Mouse (Mus musculus) forebrain, embryonic 16.5 days (tissue): ENCODE measurements around the gene Kdm2b. TPM values are rescaled to one million over a fixed set of nuclear protein-coding genes. Genes with fewer than 3 reads are reported as not detected.

Source experiments
- ATAC-seq: fragments of 200-750 bp; cut with Nextera tagmentation; 2 replicates; pipeline ENCODE4 v1.8.0; 2017; ENCODE audit warnings: mild to moderate bottlenecking, moderate library complexity
- H3K27ac ChIP-seq: fragments of 300-500 bp; sonication (generic); 2 replicates; pipeline ENCODE4 v1.5.1; 2014; ENCODE audit warnings: low read length, control low read depth
- H3K27me3 ChIP-seq: fragments of 300-500 bp; sonication (generic); replicated peaks from 2 replicates; pipeline ENCODE4 v1.6.1; 2014; ENCODE audit warnings: low read length; ENCODE audit not compliant: control insufficient read depth, insufficient read depth
- H3K36me3 ChIP-seq: fragments of 300-500 bp; sonication (generic); 2 replicates; pipeline ENCODE4 v1.6.1; 2014; ENCODE audit not compliant: control insufficient read depth, insufficient read depth
- H3K4me1 ChIP-seq: fragments of 300-500 bp; sonication (generic); replicated peaks from 2 replicates; pipeline ENCODE4 v1.6.1; 2014; ENCODE audit warnings: low read length; ENCODE audit not compliant: control insufficient read depth, insufficient read depth
- H3K4me2 ChIP-seq: fragments of 300-500 bp; sonication (generic); 2 replicates; pipeline ENCODE4 v1.6.1; 2014; ENCODE audit warnings: mild to moderate bottlenecking, low read length, control low read depth
- H3K4me3 ChIP-seq: fragments of 300-500 bp; sonication (generic); replicated peaks from 2 replicates; pipeline ENCODE4 v1.5.1; 2014; ENCODE audit warnings: mild to moderate bottlenecking, low read length, control low read depth
- H3K9ac ChIP-seq: fragments of 300-500 bp; sonication (generic); replicated peaks from 2 replicates; pipeline ENCODE4 v1.6.1; 2014; ENCODE audit warnings: low read depth, low read length, control low read depth
- H3K9me3 ChIP-seq: fragments of 300-500 bp; sonication (generic); 2 replicates; pipeline ENCODE4 v1.6.1; 2016; ENCODE audit warnings: low read length; ENCODE audit not compliant: control insufficient read depth
- WGBS: fragments of 180-500 bp; shearing (Covaris S2); extraction: QIAGEN DNeasy Blood & Tissue Kit; methylation state at CpG from one replicate; pipeline ENCODE4 v1.1.7; 2014; 5-methylcytosine and 5-hydroxymethylcytosine counted together
- polyA plus RNA-seq: library from polyadenylated mRNA; unstranded; fragments of >200 nt; fragmentation: Nextera tagmentation; extraction: Ambion mirVana; gene quantifications from 2 replicates; pipeline ENCODE4 v1.2.1, GENCODE M21; 2015

Gene Kdm2b
- polyA plus RNA-seq, 1 experiment from 2014 or later = 157 TPM

- WGBS = 61% methylated on average over 6 of the region's 6 CpGs
- Histone ChIP-seq H3K4me1 (0 out of 2 replicates have a peak, but pooled peaks cover 2% of the 10 kb centered on the region), H3K9me3 (no peaks in the 10 kb centered on the region), H3K4me2 (no peak overlapping the region), H3K4me3 (no peak overlapping the region), H3K9ac (no peak overlapping the region), H3K27ac (no peak overlapping the region), H3K27me3 (no peaks in the 10 kb centered on the region), H3K36me3 (peaks cover 3% of the 10 kb centered on the region; the same call in 1 of the 2 replicates)
- ATAC-seq = no peak
Observed at GRCm38 (mm10) chr5:123026414-123026813, 36.8 kb upstream of the Kdm2b start.

DNA sequence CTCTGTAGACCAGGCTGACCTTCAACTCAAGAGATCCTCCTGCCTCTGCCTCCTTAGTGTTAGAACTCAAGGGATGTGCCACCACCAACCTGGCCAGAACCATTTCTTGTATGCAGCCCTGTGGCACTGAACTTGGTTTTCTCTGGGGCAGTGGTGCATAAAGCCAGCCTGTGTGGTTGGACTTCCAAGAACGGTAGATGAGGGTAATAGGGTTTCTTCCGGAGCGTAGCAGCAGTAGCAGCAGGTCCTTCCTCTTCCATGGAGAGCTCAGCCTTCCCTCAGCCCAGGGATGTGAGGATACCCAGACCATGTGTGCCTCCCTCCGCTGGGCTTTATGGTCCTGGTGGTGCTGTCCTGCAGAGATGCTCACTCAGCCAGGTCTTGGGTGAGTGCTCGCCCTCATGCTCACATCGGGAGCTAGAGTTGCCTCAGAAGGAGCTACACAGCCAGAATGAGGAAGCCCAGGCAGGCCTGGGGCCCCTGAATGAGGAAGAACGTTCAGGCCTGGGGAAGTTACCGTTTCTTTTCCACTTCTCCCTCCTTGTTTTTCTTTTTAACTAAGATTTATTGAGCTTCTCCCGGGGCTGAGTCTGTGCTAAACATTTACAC, 35.4 kb upstream of the Kdm2b start:
- 88% methylated on average over 9 of the region's 9 CpGs for WGBS
- H3K27me3 ChIP-seq = no peaks in the 10 kb centered on the region
- no peak overlapping the region for H3K4me2 ChIP-seq
- no peak for ATAC-seq
- no peak overlapping the region for H3K9ac ChIP-seq
- peaks cover 3% of the 10 kb centered on the region; the same call in 1 of the 2 replicates for H3K36me3 ChIP-seq
- H3K4me1 ChIP-seq = peaks cover 2% of the 10 kb centered on the region
- H3K9me3 ChIP-seq = no peaks in the 10 kb centered on the region
- no peak overlapping the region for H3K4me3 ChIP-seq
- H3K27ac ChIP-seq = no peak overlapping the region

DNA sequence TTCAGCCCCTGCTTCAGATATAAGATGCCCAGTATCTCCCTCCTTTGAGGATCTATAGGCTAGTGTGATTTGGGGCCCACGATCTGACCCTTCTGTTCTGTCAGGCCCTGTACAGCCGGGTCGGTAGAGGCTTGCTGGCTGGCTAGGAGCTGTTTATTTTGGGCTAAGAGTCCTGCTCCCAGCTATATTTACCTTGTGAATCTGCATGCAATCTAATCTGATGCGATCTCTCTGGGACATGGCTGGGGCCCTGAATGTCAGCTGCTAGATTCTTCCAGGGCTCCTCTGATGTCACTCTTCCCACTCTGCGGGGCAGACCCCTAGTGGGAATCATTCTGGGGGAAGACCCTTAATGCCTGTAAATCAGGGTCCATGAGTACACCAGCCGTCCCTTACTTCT, 34.7 kb upstream of the Kdm2b start:
- Histone ChIP-seq H3K9ac (no peak overlapping the region), H3K9me3 (no peaks in the 10 kb centered on the region), H3K4me1 (peaks cover 10% of the 10 kb centered on the region), H3K36me3 (no peaks in the 10 kb centered on the region), H3K4me3 (no peak overlapping the region), H3K27me3 (no peaks in the 10 kb centered on the region), H3K27ac (no peak overlapping the region), H3K4me2 (no peak overlapping the region)
- ATAC-seq = no peak
- WGBS = 95% methylated on average over 6 of the region's 6 CpGs

GRCm38 (mm10) chr5:123023049-123023448, 33.4 kb upstream of the Kdm2b start:
- Histone ChIP-seq H3K27ac (no peak overlapping the region), H3K9me3 (no peaks in the 10 kb centered on the region), H3K36me3 (no peaks in the 10 kb centered on the region), H3K4me1 (peaks cover 21% of the 10 kb centered on the region), H3K4me3 (no peak overlapping the region), H3K27me3 (no peaks in the 10 kb centered on the region), H3K4me2 (no peak overlapping the region), H3K9ac (no peak overlapping the region)
- 80% methylated on average over 6 of the region's 6 CpGs for WGBS
- ATAC-seq = no peak

DNA sequence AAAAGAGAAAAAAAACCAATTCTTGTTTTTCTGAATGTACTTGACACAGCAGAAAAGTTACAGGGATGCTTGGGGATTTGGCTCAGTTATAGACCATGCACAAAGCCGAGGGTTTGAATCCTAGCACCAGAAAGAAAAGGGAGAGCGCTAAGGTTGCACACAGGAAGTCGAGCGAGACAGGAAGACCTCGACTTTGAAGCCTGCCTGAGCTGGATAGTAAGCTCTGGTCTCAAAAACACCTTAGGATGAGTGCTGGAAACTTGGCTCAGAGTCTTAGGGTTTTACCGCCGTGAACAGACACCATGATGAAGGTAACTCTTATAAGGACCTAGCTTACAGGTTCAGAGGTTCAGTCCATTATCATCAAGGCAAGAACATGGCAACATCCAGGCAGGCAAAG, 31.8 kb upstream of the Kdm2b start:
- Histone ChIP-seq H3K4me1 (peaks cover 23% of the 10 kb centered on the region), H3K9ac (no peak overlapping the region), H3K27me3 (no peaks in the 10 kb centered on the region), H3K27ac (no peak overlapping the region), H3K36me3 (no peaks in the 10 kb centered on the region), H3K9me3 (no peaks in the 10 kb centered on the region), H3K4me3 (no peak overlapping the region), H3K4me2 (no peak overlapping the region)
- WGBS = 95% methylated on average over 7 of the region's 7 CpGs
- no peak for ATAC-seq

DNA sequence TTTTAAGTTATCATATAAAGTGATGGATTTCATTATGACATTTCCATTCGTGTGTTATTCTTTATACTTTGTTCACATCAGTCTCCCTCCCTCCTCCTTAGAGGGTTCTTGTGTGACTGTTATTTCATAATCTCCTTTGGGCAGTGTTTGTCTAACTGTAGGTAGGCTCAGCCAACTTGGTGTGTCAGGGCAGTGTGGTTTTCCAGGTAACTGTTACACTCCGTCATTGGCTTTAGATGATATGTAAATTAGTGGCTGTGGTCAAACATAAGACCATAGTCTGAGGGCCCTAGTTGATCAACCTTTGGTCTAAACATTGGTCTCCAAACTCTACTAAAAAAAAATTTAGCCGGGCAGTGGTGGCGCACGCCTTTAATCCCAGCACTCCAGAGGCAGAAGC, 30.8 kb upstream of the Kdm2b start:
- no peak overlapping the region for H3K4me3 ChIP-seq
- peaks cover 33% of the 10 kb centered on the region for H3K4me1 ChIP-seq
- no peak for ATAC-seq
- no peak overlapping the region for H3K9ac ChIP-seq
- H3K36me3 ChIP-seq = no peaks in the 10 kb centered on the region
- H3K4me2 ChIP-seq = no peak overlapping the region
- 90% methylated on average over 5 of the region's 5 CpGs for WGBS
- no peaks in the 10 kb centered on the region for H3K9me3 ChIP-seq
- no peak overlapping the region; the same call in 1 of the 2 replicates for H3K27ac ChIP-seq
- no peaks in the 10 kb centered on the region for H3K27me3 ChIP-seq

GRCm38 (mm10) chr5:123019336-123020016, 29.9 kb upstream of the Kdm2b start:
- Histone ChIP-seq H3K9me3 (no peaks in the 10 kb centered on the region), H3K4me1 (peaks cover 36% of the 10 kb centered on the region), H3K9ac (no peak overlapping the region), H3K36me3 (no peaks in the 10 kb centered on the region), H3K27ac (peak overlapping the region; percentile 57), H3K27me3 (no peaks in the 10 kb centered on the region), H3K4me3 (no peak overlapping the region), H3K4me2 (peak overlapping the region; percentile 13; the same call in 1 of the 2 replicates)
- 27% methylated on average over 10 of the region's 10 CpGs for WGBS
- ATAC-seq = peak; percentile 41

DNA sequence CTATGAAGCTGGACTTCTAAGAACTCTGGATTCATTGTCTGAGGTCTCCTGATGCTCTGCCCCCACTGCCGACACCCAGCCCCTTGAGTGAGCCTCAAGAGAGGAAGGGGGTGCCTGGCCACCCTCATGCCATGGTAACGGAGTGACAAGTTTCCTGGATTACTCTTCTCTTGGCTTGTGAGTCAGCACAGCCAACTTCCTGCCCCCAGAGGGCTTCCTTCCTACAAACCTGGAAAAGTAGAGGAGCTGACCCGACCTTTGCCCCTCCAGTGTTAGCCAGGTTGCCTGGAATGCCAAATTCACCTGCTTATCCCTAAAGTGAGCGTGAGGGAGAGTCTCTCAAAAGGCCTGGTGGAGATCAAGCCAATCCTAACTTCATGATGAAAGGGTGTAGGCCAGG, 27.9 kb upstream of the Kdm2b start:
- Histone ChIP-seq H3K4me1 (peaks cover 41% of the 10 kb centered on the region), H3K27me3 (no peaks in the 10 kb centered on the region), H3K9ac (no peak overlapping the region), H3K27ac (no peak overlapping the region), H3K36me3 (no peaks in the 10 kb centered on the region), H3K4me2 (no peak overlapping the region), H3K4me3 (no peak overlapping the region), H3K9me3 (no peaks in the 10 kb centered on the region)
- WGBS = 88% methylated on average over 4 of the region's 4 CpGs
- no peak for ATAC-seq

DNA sequence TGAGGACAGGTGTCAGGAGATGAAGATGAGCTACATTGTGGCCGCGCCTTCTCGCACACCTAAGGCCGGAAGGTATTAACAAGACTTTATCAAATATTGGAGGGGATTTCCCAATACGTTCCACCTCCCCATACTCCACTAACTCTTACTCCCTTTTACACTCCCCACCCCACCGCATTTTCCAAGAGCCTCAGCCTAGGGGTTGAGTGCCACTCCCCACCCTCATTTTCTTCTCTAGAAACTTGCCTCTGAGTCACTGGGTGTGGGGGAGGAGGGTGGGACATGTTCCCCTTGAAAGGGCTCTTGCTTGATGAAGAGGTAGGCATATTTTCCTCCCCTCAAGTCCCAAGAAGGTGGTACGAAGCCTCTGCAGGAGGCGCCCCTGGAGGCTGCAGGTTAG, 26.3 kb upstream of the Kdm2b start:
- Histone ChIP-seq H3K4me1 (peaks cover 41% of the 10 kb centered on the region), H3K27ac (no peak overlapping the region), H3K27me3 (no peaks in the 10 kb centered on the region), H3K4me2 (peak overlapping the region; percentile 83), H3K9ac (peak overlapping the region; percentile 85), H3K4me3 (peak overlapping the region; percentile 84), H3K9me3 (no peaks in the 10 kb centered on the region), H3K36me3 (no peaks in the 10 kb centered on the region)
- 29% methylated on average over 8 of the region's 8 CpGs for WGBS
- ATAC-seq = no peak
